Mouse (Mus musculus) embryo, embryonic 11.5 days (tissue): Measurements from ENCODE around the gene Whamm.

ENCODE experiments used
- DNase-seq: peaks from one replicate; pipeline ENCODE4 v3.0.0-alpha.2; 2012; ENCODE audit warnings: low read depth, low spot score

The Whamm gene

GRCm38 (mm10) chr7:81596086-81596485 lies 25.0 kb downstream of the Whamm start:
- DNase-seq: no peak

DNA sequence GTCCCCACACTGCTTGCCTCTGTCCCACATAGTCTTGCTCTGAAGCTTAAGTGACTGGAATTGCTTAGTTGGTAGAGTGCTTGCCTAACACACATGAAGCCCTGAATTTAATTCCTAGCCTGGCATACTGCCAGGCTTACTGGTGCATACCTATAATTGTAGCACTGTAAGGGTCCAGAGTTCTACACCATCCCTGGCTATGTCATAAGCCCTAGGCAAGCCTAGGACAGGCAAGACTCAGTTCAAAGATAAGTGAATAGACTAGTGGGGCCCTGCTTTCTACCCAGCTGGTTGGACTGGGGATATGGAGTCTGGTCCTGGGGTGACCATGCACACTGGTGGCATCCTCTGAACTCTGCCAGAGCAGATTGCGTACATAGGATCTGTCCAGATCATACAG lies 26.6 kb downstream of the Whamm start:
- DNase-seq: no peak

GRCm38 (mm10) chr7:81599379-81600280 lies 28.6 kb downstream of the Whamm start:
- no peak for DNase-seq

DNA sequence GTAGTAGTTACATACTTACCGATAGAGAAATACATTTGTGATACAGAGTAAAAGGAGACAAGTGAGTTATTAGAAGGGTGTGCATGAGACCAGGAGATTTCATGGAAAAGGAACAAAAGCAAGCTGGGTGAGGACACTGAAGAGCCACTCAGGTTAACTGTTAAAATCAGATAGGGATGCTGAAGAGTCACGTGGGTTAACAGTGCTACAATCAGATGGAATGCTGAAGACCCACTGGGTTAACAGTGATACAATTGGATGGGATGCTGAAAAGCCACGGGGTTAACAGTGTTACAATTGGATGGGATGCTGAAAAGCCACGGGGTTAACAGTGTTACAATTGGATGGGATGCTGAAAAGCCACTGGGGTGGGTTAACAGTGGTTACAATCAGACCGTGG lies 33.9 kb downstream of the Whamm start:
- DNase-seq: no peak

DNA sequence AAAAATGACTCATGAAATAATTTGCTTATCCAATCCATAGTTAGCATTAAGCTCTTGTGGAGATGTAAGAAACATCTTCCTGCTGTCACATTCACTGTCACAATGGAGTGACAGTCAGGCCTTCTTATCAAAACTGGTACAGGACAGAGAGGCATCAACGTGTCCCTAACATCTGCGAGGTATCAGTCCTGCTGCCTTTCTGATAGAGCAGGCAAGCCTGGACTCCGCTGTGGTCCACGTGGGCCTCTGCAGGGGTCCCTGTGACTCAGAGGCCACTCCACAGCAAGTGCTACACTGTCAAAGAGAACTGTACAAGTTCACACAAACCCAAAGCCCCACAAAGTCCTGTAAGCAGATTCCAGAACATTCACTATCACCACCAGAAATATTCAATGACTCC lies 34.4 kb downstream of the Whamm start:
- DNase-seq: no peak

DNA sequence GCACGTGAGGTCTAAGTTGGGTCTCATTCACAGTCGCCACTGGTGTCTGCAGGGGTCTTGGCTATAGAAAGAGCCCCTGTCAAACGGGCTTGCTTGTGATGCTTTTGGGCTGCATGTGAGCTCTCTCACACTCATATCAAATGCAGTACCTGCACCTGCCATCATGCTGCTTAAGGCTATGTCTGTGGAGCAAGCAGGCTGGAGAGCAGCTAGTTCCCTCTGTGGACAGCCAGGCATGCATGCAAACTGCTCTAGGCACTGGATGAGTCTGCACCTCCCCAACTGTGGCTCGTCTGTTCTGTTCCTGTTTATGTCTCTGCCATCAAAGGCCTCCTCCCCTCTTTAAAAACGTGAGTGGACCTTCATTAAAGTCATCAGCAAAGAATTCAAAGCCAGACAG lies 35.4 kb downstream of the Whamm start:
- no peak for DNase-seq

DNA sequence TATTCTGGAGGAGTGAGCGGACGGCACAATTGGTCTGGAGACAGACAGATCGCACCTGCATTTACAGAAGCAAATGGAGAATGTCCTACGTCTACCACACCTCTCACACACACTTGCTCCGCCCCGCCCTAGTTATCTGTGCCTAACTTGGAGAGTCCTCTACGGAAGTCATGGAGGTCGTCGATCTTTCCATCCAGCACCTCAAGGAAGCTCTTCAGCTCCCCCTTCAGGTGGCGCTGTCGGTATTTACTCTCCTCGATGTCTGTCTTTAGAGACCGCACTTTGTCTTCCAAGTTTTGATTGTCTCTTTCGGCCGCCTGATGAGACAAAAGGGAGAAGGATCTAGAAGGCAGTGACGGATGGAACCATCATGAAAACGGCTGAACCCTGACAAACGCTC lies 39.1 kb downstream of the Whamm start:
- peak; percentile 13 for DNase-seq

- DNase-seq: no peak
Observed at GRCm38 (mm10) chr7:81612856-81613635, 42.0 kb downstream of the Whamm start.

DNA sequence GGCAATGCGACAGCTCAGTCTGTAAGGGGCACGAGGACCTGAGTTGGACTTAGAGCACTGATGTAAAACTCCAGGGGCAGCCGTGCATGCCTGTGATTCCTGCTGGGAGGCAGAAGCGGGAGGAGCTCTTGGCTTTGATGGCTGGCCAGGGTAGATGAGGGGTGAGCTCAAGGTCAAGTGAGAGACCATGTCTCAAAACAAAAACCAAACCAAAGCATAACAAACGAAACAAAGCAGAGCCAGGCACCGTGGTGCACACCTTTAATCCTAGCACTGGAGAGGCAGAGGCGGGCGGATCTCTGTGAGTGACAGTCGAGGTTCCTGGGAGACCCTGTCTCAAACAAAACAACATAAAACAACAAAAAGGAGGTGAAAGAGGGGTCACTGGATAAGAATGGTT lies 44.0 kb downstream of the Whamm start:
- DNase-seq: no peak

DNA sequence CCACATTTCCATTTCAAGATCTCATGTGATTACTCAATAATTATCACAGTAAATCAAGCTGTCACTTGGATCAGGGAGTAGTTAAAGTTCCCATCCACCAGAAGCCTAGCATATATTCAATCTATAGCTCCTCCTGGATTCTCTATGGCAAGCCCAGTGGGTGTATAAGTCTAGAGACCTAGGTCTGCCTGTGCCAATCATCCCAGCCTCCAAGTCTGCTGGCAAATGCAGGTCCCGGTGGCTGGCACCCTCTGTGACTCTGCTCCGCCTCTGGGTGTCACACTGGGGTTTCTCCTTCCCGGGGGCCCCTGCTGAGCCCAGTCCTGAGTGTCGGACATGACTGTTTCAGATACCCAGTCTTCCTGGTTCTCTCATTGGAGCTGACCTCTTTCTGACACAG lies 51.7 kb downstream of the Whamm start:
- DNase-seq: no peak

- no peak for DNase-seq
Observed at GRCm38 (mm10) chr7:81623767-81624166, 52.7 kb downstream of the Whamm start.

DNA sequence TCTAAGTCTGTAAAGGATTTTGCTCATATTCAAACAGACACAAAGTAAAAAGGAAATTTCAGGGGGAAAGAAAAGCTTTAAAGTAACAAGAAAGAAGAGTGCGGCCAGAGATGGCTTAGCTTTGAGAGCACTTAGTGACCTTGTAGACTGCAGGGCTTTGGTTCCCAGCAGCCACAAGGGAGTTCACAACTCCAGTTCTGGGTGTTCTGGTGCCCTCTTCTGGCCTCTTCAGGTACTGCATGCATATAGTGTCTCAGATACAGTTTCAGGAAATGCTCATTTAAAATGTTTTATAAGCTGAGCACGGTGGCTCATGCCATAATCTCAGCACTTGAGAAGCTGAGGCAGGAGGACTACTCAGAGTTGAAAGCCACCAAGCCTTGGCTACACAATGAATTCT lies 55.4 kb downstream of the Whamm start:
- no peak for DNase-seq

DNA sequence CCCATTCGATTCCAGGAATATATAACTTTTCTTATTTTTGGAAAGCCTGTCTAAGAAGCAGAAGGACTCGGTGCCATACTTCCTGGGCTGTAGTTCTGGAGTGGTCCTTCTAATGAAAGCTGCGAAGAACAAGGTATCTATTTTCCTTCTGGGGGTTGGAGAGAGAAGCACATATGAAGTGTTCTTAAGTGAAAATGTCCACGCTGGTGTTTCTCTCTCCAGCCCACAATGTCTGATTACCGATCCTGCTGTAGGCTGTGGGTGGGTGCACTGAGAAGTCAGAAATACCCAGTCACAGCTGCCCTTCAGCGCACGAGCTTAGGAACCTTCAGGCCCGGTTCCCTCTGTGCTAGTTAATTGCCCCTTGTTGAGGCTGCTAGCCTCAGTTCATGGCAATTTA lies 60.2 kb downstream of the Whamm start:
- DNase-seq: no peak

DNA sequence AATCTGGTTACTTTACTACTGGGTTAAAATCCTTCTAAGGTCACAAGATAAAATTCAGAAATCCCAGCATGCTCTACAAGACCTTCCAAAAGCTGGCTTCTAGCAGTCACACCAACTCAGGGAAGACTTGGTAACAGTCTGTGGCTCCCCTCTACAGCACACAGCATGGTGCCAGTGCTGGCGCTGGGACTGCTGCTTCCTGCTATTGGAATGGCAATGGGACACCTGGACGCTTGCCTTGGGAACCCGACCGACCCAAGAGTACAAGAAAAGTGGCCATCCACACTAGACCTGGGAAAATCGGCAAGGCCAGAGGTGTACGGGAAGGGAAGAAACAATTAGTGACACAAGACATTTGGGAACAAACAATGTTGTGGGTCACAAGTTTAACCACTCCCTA lies 61.5 kb downstream of the Whamm start:
- DNase-seq: no peak

DNA sequence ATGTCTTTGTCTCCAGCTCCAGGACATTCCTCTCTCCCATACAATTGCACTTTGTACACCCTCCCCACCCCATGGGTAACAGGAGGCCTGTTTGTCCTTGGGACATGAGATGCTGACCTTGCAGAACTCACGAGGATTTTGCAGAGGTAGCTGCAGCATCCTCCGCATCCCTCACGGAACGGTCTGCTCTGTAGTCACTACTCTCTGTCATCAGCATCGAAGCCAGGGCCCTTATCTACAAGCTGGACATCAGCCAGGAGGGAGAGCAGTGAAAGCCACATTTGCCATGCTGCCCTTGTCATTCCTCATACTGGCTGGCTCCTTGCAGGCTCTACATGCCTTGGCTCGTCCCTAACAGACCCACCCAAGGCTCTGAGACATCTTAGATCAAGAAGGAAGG lies 70.0 kb downstream of the Whamm start:
- DNase-seq: no peak

- DNase-seq: no peak
Observed at GRCm38 (mm10) chr7:81644551-81645235, 73.6 kb downstream of the Whamm start.
